Mouse (Mus musculus): ENCODE measurements around the gene Atp5s.

Gene Atp5s

DNA sequence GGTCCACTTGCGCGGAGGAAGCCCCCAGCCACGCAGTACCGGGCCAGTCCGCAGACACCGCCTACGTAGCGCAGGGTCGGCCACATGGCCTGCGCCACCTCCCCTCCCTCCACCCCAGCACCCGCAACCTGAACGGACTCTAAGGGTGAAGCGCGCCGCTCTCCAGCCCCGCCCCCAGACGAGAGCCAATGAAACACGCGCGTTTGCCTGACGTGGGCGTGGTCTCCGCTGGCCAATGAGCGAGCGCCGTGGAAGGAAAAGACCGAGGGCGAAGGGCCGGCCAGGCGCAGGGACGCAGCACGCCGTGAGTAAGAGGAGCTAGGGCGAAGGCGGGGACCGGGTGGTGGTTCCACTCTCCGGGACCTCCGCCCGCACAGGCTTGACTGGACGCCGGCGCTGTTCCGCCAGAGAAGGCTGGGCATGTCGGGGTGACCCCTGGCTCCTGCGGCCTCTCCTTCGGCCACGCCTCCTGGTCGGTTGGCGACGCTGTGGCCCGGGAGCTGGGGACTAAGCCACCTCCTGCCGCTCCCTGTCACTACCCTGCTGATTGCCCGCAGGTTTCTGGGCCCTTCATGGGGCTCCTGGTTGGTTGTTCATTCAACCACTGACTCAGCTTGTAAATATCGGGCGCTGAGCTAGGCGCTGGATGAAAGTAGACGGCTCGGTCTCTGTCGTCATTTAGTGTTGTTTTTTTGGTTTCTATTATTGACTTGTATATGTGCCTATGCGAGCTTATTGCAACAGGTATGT, at the start of gene Atp5s, which contains the start of gene L2hgdh:
Atp5s (plus strand) TSS at position 240 of the 750 bp plus-strand sequence.
L2hgdh (minus strand) TSS at position 163 of the 750 bp plus-strand sequence.
- peak; percentile 97 to 98 for DNase-seq

DNA sequence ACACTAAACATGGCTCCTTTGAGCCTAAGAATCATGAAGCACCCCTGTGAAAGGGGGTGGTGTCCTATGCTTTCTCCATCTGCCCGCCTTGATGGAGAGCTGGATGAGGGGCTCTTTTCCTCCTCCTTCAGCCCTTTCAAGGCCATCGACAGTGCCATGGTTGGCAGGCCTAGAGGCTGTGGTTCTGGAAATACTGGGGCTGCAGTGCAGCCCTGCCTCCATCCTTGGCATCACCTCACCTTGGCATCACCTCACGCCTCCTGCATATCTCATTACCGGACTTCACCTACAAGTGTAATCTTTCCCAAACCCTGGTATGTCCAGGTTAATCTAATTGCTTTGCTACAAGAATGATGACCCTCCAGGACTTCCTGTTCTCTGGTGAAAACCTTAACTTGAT, 48.6 kb upstream of the Atp5s start:
- peak; percentile 44 to 64 for DNase-seq

DNA sequence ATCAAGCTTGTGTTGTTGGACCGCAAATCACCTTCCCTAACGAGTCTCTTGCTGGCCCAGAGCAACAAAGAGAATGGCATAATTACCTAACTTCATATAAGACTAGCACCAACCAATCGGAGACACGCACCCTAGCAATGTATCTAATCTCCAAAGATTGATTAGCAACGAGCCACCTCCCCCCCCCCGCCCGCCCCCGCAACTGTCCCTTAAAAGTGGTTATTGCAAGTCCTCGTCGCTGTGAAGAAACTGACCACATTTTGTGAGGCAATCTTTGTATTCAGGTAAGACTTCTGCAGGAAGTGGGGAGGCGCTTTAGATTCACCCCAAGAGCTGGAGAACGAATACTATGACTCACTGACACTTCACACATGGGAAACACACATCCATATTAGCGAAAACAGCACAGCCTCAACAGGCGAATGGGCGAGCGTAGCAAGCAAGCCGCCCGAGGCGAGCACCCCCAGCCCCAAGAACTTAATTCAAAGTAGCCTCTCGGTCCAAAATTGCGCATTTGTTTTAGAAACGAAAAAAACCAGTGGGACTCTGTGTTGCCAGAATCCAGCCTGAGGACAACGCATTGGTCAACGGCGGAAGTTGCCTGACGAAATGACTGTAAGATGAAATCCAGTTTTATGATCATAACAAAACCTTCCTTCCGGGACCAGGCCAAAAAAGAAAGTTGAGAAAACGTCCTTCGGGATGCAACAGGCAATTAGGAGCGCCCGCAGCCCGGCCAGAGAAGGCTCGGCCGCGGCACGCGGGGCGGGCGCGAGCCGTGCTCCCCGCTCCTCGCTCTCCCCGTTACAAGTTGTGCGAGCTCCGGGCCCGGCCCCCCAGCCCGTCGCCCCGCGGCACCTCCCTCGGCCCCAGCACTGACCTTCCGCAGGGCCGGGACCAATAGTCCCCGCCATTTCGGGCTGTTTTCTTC, 43.9 kb upstream of the Atp5s start:
- DNase-seq = peak; percentile 41 to 68

DNA sequence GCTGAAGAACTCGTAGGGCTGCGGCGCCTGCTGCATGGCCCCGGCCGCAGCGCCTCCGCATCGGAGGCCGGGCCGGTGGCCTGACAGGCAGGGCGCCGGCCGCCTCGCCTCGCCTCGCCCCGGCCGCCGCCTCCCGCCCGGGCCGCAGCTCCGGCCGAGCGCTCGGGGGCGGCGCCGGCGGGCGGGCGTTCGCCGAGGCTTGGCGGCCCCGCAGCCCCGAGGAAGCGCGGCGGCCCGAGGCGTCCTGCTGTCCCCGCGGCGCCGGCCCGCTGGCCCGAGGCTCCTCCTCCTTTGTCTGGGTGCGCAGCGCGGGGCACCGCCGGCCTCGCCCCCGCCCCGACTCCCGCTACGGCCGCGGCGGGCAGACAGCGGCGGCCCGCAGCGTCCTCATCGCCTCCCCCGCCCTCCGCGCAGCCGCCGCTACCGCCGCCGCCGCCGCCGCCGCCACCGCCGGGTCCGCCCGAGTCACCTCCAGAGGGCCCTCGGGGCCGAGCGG, 43.1 kb upstream of the Atp5s start, which contains the start of gene Sos2:
Sos2 (minus strand) TSS at position 287 of the 496 bp plus-strand sequence.
- DNase-seq = peak; percentile 82 to 85

DNA sequence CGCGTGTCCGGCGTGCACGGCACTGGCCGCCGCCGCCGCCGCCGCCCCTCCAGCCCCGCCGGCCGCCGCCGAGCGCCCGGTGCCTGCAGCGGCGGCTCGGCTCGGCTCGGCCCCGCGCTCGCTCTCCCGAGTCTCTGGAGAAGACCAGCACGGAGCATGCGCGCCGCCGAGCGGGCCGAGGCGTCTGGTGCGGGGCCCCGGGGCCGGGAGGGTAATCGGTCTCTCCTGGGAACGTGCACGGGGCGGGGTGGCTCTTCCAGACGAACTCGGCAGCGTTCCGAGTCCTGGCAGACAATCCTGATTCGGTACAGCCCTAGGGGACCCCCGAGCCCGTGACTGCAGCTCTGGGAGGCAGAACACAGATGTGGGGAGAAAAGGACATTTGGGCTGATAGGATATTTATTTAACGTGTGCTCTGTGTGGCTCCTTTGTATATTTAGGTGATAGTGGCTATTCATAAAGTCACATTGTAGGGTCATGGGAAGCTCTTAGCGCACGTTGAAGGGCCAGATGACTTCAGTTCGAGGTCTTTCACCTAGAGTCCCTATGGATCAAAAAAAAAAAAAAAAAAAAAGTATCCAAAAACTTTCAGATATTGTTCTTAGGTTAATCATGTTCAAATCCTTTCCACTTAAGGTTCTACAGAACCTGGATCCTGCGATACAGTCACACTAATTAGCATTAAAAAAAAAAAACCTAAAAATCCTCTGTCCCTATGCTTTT, 42.5 kb upstream of the Atp5s start:
- peak; percentile 91 to 93 for DNase-seq

DNA sequence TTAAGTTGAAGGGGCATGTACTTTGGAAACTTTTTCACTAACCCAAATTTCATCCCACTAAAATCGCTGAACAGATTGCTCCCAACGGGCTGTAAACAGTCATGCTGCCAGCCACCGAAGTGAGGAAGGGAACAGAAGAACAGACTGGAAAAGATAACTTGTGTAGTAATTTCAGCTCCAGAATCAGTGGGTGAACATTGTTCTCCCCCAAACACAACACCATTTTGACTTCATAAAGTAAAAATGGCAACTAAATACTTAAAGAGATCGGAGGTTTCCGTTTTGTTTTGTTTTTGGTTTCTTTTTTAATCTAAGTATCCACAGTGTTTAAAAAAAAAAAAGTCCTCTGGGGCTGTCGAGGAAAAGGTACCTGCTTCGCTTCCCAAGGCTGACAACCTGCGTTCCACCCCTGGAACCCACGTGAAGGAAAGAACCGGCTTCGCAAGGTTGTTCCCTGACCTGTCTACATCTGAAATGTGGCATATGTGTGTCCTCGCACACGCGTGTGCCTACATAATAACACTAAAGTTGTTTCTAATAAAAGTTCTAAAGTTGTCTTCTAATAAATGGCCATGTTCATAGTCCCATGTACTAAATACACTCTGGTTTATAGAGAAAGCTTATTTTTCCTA, 41.8 kb upstream of the Atp5s start:
- DNase-seq = no peak

DNA sequence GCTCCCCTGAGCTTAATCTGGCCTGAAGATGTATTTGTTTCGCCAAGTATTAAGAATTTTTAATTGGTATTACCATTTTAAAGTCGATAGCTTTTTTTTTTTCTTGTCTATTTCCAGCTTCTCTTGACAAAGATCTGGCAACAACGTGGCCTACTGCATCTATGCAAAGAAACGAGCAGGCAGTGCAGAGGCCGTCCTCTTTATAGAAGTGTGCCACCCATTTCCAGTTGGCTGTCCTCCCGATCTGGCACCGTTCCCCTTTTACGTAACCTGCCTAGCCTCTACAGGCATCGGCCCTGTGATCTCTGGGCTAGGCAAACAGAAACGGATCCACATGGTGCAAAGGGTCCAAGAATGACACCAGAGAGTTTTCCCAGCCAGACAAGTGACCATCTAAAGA, 41.2 kb upstream of the Atp5s start:
- peak; percentile 93 to 96 for DNase-seq

DNA sequence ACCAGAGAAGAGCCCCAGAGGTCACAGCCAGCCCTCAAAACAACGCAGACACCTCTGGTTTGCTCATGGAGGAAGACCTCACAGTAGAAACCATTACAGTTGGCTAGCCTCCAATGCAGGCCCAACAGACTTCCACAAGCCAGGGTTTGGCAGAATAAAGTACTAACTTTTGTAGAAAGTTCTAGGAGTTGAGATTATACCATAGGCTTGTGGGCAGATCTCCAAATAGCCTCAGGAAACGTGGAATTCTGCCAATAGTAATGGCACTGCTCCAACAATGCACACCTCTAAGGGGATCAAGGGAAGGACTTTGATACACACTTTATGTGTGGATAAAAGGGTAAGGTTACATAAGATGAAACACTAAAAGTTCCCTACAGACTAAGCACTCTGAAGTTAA, 36.4 kb upstream of the Atp5s start:
- DNase-seq = no peak

DNA sequence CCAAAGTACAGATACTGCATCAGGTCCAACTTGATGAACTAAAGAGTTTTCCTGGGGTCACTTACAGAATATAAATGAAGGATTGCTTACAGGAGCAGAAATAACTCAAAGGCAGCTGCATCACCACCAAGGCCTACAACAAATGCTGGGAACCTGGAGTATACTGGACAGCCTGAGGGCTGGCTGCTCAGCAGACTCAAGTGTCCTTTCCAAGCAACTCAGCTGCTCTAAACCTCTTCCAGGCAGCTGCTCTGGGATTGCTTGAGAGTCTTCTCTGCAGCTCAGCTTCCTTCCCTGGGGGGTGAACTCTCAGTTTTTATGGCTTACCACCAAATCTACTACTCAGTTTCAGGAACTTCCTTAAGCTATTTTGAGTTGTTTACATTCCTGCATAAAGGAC, 35.7 kb upstream of the Atp5s start:
- no peak for DNase-seq

DNA sequence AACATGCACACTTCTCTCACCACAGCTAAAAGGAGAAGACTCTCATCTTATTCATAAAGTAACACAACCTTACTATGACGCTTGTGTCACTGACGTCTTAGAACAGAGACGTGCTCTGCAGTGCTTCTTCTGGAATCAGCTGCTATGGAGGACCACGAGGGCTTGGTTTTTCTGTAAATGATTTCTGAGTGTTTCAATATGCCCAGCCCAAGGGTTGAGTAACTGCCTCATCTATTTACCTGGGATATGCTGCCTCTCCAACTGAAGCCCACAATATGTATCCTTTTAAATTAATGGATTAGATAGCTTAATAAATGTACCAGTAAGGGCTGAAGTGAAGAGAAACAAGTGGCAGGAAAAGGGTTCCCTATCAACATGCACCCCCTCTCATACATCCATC, 34.0 kb upstream of the Atp5s start:
- no peak for DNase-seq

DNA sequence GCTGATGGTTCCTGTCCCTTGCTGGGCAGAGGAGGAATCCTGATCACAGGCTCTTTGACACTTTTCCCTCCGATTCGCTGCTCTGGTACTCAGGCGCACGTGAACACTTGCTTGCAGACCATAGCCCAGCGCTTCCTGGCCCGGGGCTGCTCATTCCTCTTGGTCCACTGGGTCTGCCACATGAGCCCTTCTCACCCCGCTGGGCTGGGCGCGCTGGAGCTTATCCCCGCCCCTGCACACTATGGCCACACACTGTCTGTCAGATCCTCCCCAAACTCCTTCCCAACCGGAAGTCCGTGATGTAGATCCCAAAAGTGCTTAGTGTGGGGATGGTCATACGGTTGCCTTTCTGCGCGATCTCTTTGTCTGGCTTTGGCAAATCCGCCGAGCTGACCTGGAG, 31.3 kb upstream of the Atp5s start:
- DNase-seq = no peak

DNA sequence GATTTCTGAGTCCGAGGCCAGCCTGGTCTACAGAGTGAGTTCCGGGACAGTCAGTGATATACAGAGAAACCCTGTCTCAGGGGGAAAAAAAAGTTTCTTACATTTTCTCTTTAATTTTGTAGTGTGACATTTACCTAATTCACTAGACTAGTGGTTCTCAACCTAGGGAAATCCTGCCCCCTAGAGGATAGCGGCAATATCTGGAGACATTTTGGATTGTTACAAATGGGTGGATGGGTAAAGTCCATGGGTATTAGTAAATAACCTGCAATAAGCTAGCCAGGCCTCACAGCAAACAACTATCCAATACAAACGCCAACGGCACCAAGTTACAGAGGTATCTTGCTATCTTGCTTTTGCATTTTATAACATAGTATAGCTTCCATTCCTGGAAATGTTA, 28.0 kb upstream of the Atp5s start:
- peak; percentile 29 to 71 for DNase-seq

DNA sequence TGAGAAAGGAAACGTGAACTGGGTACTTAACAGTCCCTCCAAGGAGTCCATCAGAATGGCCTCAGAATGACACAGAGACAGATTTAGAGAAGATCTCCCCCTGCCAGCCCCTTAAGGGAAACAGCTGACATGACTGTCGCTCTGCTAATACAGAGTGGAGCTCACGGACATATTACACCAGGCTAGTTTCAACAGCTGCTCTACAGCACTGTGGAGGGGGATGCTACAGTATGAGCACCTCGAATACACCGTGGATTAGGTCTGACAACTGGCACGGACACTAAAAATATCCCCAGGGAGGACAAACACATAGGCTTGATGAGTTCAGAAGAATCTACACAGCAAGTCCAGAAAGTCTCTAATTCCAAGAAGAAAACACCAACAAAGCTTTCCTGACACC, 26.4 kb upstream of the Atp5s start:
- DNase-seq = no peak

DNA sequence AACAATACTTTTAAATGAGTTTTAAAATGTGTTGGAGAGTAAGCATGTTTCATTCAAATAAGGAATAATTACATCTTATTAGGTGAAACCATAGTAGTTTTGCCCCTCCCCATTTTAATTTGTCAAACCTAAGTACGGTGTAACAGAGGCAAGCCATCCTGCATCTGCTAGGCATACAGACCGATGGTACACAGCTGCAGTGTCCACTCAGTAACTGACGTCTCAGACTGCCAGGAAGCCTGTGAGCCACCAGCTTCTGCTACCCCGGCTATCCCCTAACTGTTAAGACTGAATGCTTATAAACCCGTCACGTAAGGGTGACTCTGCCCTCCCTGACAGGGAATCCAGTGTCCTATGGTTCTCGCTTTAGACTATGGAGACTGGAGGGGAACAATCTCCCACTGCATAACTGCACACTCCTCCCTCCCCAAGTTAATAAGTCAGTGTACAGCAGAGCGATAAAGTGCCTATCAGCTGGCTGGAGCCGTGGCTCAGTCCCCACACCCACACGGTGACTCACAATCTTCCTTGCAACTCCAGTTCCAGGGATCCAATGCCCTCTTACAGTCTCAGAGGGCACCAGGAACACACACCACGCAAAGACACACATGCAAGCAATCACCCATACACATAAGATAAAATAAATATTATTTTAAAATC, 19.8 kb upstream of the Atp5s start:
- DNase-seq = no peak

DNA sequence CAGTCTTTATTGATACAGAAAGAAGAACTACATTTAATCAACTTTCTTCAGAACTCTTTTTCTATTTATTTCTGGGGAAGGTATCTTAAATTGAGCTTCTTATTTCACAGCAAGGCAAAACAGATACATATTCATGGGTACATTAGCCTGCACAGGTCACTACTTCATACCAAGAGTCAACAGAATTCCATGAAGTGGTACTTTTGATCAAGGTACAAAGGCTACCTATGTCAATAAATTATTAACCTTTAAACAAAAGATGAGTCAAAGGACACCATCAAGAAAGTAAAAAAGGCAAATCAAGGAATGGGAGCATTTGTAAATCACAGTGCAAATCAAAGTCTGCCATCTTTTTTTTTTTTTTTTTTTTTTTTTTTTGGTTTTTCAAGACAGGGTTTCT, 11.1 kb upstream of the Atp5s start:
- no peak for DNase-seq

DNA sequence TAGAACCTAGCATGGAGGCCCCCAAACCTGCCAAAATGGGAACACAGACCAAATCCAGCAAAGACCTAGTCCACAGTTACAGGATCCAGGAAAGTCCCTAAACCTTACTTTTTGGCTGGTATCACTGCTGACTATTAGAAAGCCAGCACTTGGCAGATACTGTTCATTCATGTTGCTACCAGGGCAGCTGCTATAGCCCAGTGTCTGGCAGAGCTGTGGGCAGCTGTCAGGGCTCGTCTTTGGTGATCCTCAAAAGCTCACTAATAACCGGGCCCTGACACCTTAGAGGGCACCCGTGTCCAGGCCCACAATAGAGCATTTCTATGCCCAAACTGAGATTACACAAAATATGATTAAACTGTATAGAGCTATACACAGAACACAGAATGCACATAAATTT, 1.9 kb upstream of the Atp5s start:
- DNase-seq = no peak

DNA sequence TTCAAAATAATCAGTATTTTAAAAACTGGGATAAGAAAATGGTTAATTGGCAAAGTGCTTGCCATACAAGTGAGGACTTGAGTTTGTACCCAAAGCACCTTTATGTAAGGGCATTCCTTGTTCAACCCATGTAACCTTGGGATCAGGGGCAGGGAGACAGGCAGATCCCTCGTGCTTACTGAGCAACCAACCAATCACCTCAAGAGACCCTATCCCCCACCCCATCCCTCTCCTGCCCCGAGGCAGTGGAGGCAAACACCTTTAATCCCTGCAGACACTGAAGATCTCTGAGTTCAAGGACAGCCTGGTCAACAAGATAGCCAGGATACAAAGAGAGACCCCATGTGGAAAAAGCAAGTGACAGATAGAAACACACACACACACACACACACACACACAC, 1.4 kb upstream of the Atp5s start:
- no peak for DNase-seq

DNA sequence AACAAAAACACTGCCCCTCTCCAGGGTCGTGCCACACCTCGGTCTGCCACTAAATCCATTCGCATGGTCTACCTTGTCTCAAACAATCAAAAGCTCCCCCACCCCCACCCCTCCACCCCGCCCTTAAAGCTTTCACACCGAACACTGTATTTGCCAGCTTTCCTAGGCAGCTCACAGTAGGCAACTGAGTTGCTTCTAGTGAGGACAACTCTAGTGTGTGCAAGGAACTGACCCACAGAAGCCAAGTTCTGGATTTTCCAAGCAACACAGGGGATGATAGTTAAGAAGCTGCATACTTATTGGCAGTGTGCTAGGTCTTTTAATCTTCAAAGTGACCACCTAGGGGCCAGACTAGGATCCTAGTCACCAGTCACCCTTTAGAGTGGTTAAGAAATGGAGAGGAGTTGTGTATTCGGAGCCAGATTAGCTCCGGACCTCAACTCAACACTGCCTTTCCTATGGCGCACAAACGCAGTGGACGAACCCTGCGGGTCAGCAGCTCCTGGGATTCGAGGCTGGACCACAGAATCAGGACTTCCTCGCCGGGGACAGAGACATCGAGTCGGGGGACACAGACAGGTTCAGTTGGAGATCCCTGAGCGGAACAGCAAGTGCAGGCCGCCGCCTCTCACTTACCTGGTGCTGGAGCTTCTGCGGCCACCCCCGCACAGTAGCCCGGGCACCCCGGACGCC, 586 bp upstream of the Atp5s start:
- no peak for DNase-seq

DNA sequence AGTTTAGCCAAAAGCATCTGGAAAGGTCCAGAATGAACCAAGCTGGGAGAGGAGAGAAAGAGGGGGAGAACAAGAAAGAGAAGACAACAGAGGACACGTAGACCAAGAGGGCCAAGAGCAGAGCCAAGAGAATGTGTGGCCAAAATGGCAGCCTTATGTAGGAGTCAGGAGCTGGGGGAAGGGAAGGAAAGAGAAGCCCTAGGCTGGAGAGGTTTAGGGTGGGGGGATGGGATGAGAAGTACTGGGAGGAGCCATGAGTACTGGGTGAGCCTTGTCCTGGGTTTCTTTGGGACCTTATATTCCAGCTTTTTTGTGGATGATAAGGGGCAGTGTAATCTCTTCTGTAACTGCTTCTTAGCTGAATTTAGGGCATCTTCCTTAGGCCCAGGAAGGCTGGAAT, 4.5 kb downstream of the Atp5s start:
- no peak for DNase-seq

DNA sequence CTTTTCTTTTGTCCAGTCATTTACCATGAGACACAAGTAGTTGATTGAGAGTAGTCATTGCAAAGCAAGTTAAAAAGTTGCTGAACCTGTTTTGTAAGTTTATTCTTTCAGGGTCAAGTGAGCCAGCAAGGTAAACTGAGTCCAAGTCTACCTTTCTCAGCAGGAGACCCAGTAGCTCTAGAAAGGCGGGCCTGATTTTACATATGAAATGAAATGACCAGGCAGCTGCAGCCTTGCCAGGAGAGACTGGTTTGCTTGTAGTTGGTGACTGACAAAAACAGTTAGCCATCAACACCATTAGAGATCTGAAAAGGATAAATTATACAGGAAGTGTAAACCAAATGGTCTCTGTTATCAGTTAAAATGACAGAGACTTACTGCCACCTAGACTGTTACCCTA, 5.6 kb downstream of the Atp5s start:
- no peak for DNase-seq

DNA sequence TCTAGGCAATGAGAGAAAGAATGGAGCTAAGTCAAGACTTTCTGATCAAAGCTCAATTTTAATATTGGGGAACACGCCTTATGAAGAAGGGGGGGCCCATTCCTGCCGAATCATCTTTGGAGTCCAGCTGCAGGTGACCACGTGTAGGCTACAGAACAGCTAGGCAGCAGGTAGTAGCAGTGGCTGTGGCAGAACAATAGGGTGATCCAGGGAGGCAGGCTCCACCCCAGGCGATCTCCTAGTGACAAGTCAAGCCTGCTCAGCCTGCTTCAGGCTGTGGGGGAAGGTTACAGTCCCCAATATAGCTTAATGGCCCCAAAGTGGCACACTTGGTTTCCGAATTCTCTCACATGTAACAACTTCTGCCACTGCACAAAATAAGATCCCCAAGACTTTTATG, 7.5 kb downstream of the Atp5s start:
- DNase-seq = no peak
